Mouse (Mus musculus) adrenal gland, adult 10 weeks (tissue): Measurements from ENCODE around the gene Bag3. TPM values are rescaled to one million over a fixed set of nuclear protein-coding genes. Genes with fewer than 3 reads are reported as not detected.

ENCODE experiments used
- polyA plus RNA-seq: library from polyadenylated mRNA; stranded (reverse); fragments of 350-450 nt; fragmentation: Illumina TruSeq; extraction: RNeasy Lipid Tissue Mini Kit (QIAGEN cat#74804); gene quantifications from one replicate; pipeline ENCODE4 v1.2.3, GENCODE M21; 2014; ENCODE audit warnings: low read depth, low replicate concordance

The Bag3 gene
- polyA plus RNA-seq: 62.1 TPM

DNA sequence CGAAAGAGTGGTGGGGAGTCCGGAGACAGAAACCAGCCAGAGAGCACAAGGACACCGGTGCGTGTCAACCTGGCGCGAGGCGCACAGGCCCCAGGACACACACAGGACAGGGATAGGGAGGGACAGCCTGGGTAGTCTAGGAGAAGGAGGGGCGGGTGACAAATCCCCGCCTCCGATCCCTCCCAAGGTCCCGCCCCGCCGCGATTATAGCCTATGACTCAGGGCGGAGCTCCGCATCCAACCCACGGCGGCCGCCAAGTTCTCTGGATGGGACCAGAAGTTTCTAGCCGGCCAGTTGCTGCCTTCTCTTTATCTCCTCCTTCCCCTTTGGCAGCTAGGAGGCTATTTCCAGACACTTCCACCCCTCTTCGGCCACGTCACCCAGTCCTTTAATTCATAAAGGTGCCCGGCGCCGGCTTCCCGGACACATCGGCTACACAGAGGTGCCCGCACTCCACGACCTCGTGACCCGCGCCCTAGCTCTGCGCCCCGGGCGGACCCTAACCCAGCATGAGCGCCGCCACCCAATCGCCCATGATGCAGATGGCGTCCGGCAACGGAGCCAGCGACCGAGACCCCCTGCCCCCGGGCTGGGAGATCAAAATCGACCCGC is at the start of gene Bag3:
TSS of gene Bag3 (plus strand) at position 268 of the 613 bp plus-strand sequence.

Other genes starting within 250 kb of the Bag3 start
- gene BC017158, start 225.4 kb upstream of the Bag3 start, polyA plus RNA-seq: 4.4 TPM
- 17.1 TPM for gene Rgs10, start 104.9 kb upstream of the Bag3 start, polyA plus RNA-seq
- gene Tial1, start 61.9 kb upstream of the Bag3 start, polyA plus RNA-seq: 222 TPM
- gene Inpp5f, start 87.7 kb downstream of the Bag3 start, polyA plus RNA-seq: 62.2 TPM
- gene Mcmbp, start 216.9 kb downstream of the Bag3 start, polyA plus RNA-seq: 25.0 TPM
- 44.7 TPM for gene Sec23ip, start 221.3 kb downstream of the Bag3 start, polyA plus RNA-seq